Mouse (Mus musculus): ENCODE measurements around the gene Slc39a11. TPM values are rescaled to one million over a fixed set of nuclear protein-coding genes. Genes with fewer than 3 reads are reported as not detected.
"Not testable (repeated sequence)": the region's sequence is repeated elsewhere in the genome, so short reads cannot be mapped to it uniquely, and the experiment has no call there.

The Slc39a11 gene
- total and polyA plus RNA-seq, 3 experiments = 5.0 to 9.9 (median 5.3) TPM

- no peaks in the 10 kb centered on the region for H3K4me1 ChIP-seq (ENCODE audit: insufficient read depth, low read depth, low read length)
- no peak for ATAC-seq (ENCODE audit: extremely low read depth, insufficient number of reproducible peaks, low FRiP score, poor library complexity, severe bottlenecking)
- H3K27me3 ChIP-seq (ENCODE audit: insufficient read depth, low read length) = no peaks in the 10 kb centered on the region
- no peak overlapping the region for H3K4me3 ChIP-seq (ENCODE audit: low read depth, low read length)
- H3K36me3 ChIP-seq (replicated peaks) = no peaks in the 10 kb centered on the region
- TF ChIP-seq POLR2AphosphoS5 (IDR thresholded peaks at IDR 0.05; ENCODE audit: insufficient replicate concordance, low read depth, low read length) = no peak
- no peak for TF ChIP-seq GATA1 (IDR thresholded peaks at IDR 0.05; ENCODE audit: borderline replicate concordance, low read length)
- TF ChIP-seq GATA2 (IDR thresholded peaks at IDR 0.05; ENCODE audit: borderline replicate concordance, low read depth, low read length) = no peak
- no peak for TF ChIP-seq CTCF (IDR thresholded peaks at IDR 0.05; ENCODE audit: low read depth, low read length)
- TF ChIP-seq TAL1 (conservative IDR thresholded peaks at IDR 0.05; ENCODE audit: low read depth, low read length) = no peak
- DNase-seq (ENCODE audit: low spot score) = no peak
- peaks cover 48% of the 10 kb centered on the region for H3K9me3 ChIP-seq (replicated peaks)
Measured at GRCm38 (mm10) chr11:113588936-113589335, 60.9 kb downstream of the Slc39a11 start.

- Histone ChIP-seq H3K4me3 (ENCODE audit: low read depth, low read length) (no peak overlapping the region), H3K9me3 (replicated peaks) (peaks cover 37% of the 10 kb centered on the region), H3K27me3 (ENCODE audit: insufficient read depth, low read length) (no peaks in the 10 kb centered on the region), H3K36me3 (replicated peaks) (no peaks in the 10 kb centered on the region), H3K4me1 (ENCODE audit: insufficient read depth, low read depth, low read length) (no peaks in the 10 kb centered on the region)
- no peak for ATAC-seq (ENCODE audit: extremely low read depth, insufficient number of reproducible peaks, low FRiP score, poor library complexity, severe bottlenecking)
- no peak for TF ChIP-seq TAL1 (conservative IDR thresholded peaks at IDR 0.05; ENCODE audit: low read depth, low read length)
- TF ChIP-seq GATA1 (IDR thresholded peaks at IDR 0.05; ENCODE audit: borderline replicate concordance, low read length) = no peak
- no peak for DNase-seq (ENCODE audit: low spot score)
Measured at GRCm38 (mm10) chr11:113586423-113586822, 63.5 kb downstream of the Slc39a11 start.

GRCm38 (mm10) chr11:113583879-113584661 is 65.8 kb downstream of the Slc39a11 start:
- peaks cover 39% of the 10 kb centered on the region for H3K9me3 ChIP-seq (replicated peaks)
- no peak for DNase-seq (ENCODE audit: low spot score)
- H3K36me3 ChIP-seq (replicated peaks) = no peaks in the 10 kb centered on the region
- TF ChIP-seq GATA1 (IDR thresholded peaks at IDR 0.05; ENCODE audit: borderline replicate concordance, low read length) = no peak
- TF ChIP-seq POLR2AphosphoS5 (IDR thresholded peaks at IDR 0.05; ENCODE audit: insufficient replicate concordance, low read depth, low read length) = no peak
- no peak for TF ChIP-seq CTCF (IDR thresholded peaks at IDR 0.05; ENCODE audit: low read depth, low read length)
- TF ChIP-seq TAL1 (conservative IDR thresholded peaks at IDR 0.05; ENCODE audit: low read depth, low read length) = no peak
- no peak for TF ChIP-seq GATA2 (IDR thresholded peaks at IDR 0.05; ENCODE audit: borderline replicate concordance, low read depth, low read length)
- H3K4me1 ChIP-seq (ENCODE audit: insufficient read depth, low read depth, low read length) = no peaks in the 10 kb centered on the region
- ATAC-seq (ENCODE audit: extremely low read depth, insufficient number of reproducible peaks, low FRiP score, poor library complexity, severe bottlenecking) = no peak
- no peaks in the 10 kb centered on the region for H3K27me3 ChIP-seq (ENCODE audit: insufficient read depth, low read length)
- H3K4me3 ChIP-seq (ENCODE audit: low read depth, low read length) = no peak overlapping the region

- no peak overlapping the region for H3K4me3 ChIP-seq (ENCODE audit: low read depth, low read length)
- H3K9me3 ChIP-seq (replicated peaks) = peaks cover 34% of the 10 kb centered on the region
- DNase-seq (ENCODE audit: low spot score) = no peak
- no peaks in the 10 kb centered on the region for H3K27me3 ChIP-seq (ENCODE audit: insufficient read depth, low read length)
- no peak for TF ChIP-seq GATA2 (IDR thresholded peaks at IDR 0.05; ENCODE audit: borderline replicate concordance, low read depth, low read length)
- ATAC-seq (ENCODE audit: extremely low read depth, insufficient number of reproducible peaks, low FRiP score, poor library complexity, severe bottlenecking) = no peak
- H3K36me3 ChIP-seq (replicated peaks) = no peaks in the 10 kb centered on the region
- H3K4me1 ChIP-seq (ENCODE audit: insufficient read depth, low read depth, low read length) = no peaks in the 10 kb centered on the region
Measured at GRCm38 (mm10) chr11:113577221-113577620, 72.7 kb downstream of the Slc39a11 start.

GRCm38 (mm10) chr11:113572641-113573040 is 77.2 kb downstream of the Slc39a11 start:
- Histone ChIP-seq H3K27me3 (ENCODE audit: insufficient read depth, low read length) (no peaks in the 10 kb centered on the region), H3K36me3 (replicated peaks) (no peaks in the 10 kb centered on the region), H3K4me3 (ENCODE audit: low read depth, low read length) (no peak overlapping the region), H3K9me3 (replicated peaks) (peaks cover 32% of the 10 kb centered on the region), H3K4me1 (ENCODE audit: insufficient read depth, low read depth, low read length) (no peaks in the 10 kb centered on the region)
- no peak for ATAC-seq (ENCODE audit: extremely low read depth, insufficient number of reproducible peaks, low FRiP score, poor library complexity, severe bottlenecking)
- DNase-seq (ENCODE audit: low spot score) = no peak
- no peak for TF ChIP-seq TAL1 (conservative IDR thresholded peaks at IDR 0.05; ENCODE audit: low read depth, low read length)

- no peaks in the 10 kb centered on the region for H3K36me3 ChIP-seq (replicated peaks)
- ATAC-seq (ENCODE audit: extremely low read depth, insufficient number of reproducible peaks, low FRiP score, poor library complexity, severe bottlenecking) (no peak), DNase-seq (ENCODE audit: low spot score) (no peak)
- H3K9me3 ChIP-seq (replicated peaks) = peaks cover 26% of the 10 kb centered on the region
- TF ChIP-seq POLR2AphosphoS5 (IDR thresholded peaks at IDR 0.05; ENCODE audit: insufficient replicate concordance, low read depth, low read length) (no peak), GATA2 (IDR thresholded peaks at IDR 0.05; ENCODE audit: borderline replicate concordance, low read depth, low read length) (no peak), TAL1 (conservative IDR thresholded peaks at IDR 0.05; ENCODE audit: low read depth, low read length) (no peak)
- H3K4me3 ChIP-seq (ENCODE audit: low read depth, low read length) = no peak overlapping the region
- no peaks in the 10 kb centered on the region for H3K27me3 ChIP-seq (ENCODE audit: insufficient read depth, low read length)
- H3K4me1 ChIP-seq (ENCODE audit: insufficient read depth, low read depth, low read length) = no peaks in the 10 kb centered on the region
Measured at GRCm38 (mm10) chr11:113571616-113572015, 78.3 kb downstream of the Slc39a11 start.

GRCm38 (mm10) chr11:113568999-113569398 is 80.9 kb downstream of the Slc39a11 start:
- no peak overlapping the region for H3K4me3 ChIP-seq (ENCODE audit: low read depth, low read length)
- H3K9me3 ChIP-seq (replicated peaks) = peaks cover 25% of the 10 kb centered on the region
- no peak for DNase-seq (ENCODE audit: low spot score)
- H3K36me3 ChIP-seq (replicated peaks) = no peaks in the 10 kb centered on the region
- no peaks in the 10 kb centered on the region for H3K27me3 ChIP-seq (ENCODE audit: insufficient read depth, low read length)
- H3K4me1 ChIP-seq (ENCODE audit: insufficient read depth, low read depth, low read length) = peaks cover 11% of the 10 kb centered on the region
- TF ChIP-seq CTCF (IDR thresholded peaks at IDR 0.05; ENCODE audit: low read depth, low read length) (no peak), POLR2AphosphoS5 (IDR thresholded peaks at IDR 0.05; ENCODE audit: insufficient replicate concordance, low read depth, low read length) (no peak), GATA1 (IDR thresholded peaks at IDR 0.05; ENCODE audit: borderline replicate concordance, low read length) (no peak), TAL1 (conservative IDR thresholded peaks at IDR 0.05; ENCODE audit: low read depth, low read length) (no peak), GATA2 (IDR thresholded peaks at IDR 0.05; ENCODE audit: borderline replicate concordance, low read depth, low read length) (no peak)
- ATAC-seq (ENCODE audit: extremely low read depth, insufficient number of reproducible peaks, low FRiP score, poor library complexity, severe bottlenecking) = no peak

- H3K36me3 ChIP-seq (replicated peaks); DNase-seq (ENCODE audit: low spot score); H3K4me3 ChIP-seq (ENCODE audit: low read depth, low read length); ATAC-seq (ENCODE audit: extremely low read depth, insufficient number of reproducible peaks, low FRiP score, poor library complexity, severe bottlenecking); H3K27me3 ChIP-seq (ENCODE audit: insufficient read depth, low read length): not testable (repeated sequence)
- Histone ChIP-seq H3K4me1 (ENCODE audit: insufficient read depth, low read depth, low read length) (peaks cover 11% of the 10 kb centered on the region), H3K9me3 (replicated peaks) (peaks cover 21% of the 10 kb centered on the region)
Measured at GRCm38 (mm10) chr11:113567926-113568325, 82.0 kb downstream of the Slc39a11 start.
